Mouse (Mus musculus) lung, adult 2 months (tissue): ENCODE data around the gene Fam219a.

Experiments
- CTCF ChIP-seq: fragments of 200-500 bp; IDR thresholded peaks from 2 replicates; pipeline ENCODE4 v1.5.1; 2011; ENCODE audit warnings: mild to moderate bottlenecking, low read length, control low read depth; ENCODE audit not compliant: insufficient read depth
- POLR2A ChIP-seq: fragments of 200-500 bp; IDR thresholded peaks from 2 replicates; pipeline ENCODE4 v1.6.1; 2011; ENCODE audit warnings: low read depth, mild to moderate bottlenecking, control low read depth, low read length, borderline replicate concordance; ENCODE audit errors: extremely low read depth

- TF ChIP-seq CTCF, result no peak
- TF ChIP-seq POLR2A, result peak; percentile 32; the same call in 1 of the 2 replicates
Observed at GRCm38 (mm10) chr4:41506906-41507305, 62.4 kb downstream of the Fam219a start.
